Mouse (Mus musculus) MEL (cell line): Measurements from ENCODE around the gene Sult4a1. TPM values are rescaled to one million over a fixed set of nuclear protein-coding genes. Genes with fewer than 3 reads are reported as not detected.

Experiments
- DNase-seq: peaks from one replicate; pipeline ENCODE4 v3.0.0; 2011; ENCODE audit warnings: low read depth, low spot score
- H3K27ac ChIP-seq: 2 replicates; pipeline ENCODE4 v1.5.1; 2012; ENCODE audit warnings: low read depth, mild to moderate bottlenecking, control low read depth, low read length, moderate library complexity; ENCODE audit not compliant: control insufficient read depth
- H3K27me3 ChIP-seq, 2 experiments: fragments of 150-350 bp in 1 of 2; sonication (generic) in 1 of 2; 2 replicates each; pipeline ENCODE4 v1.6.1; 2012; ENCODE audit warnings: low read length in 2 of 2, mild to moderate bottlenecking in 2 of 2, improper control_type of control experiment in 1 of 2, moderate library complexity in 1 of 2; ENCODE audit not compliant: insufficient read depth in 2 of 2, control insufficient read depth in 1 of 2
- H3K36me3 ChIP-seq, 2 experiments: 2 replicates each; pipeline ENCODE4 v1.6.1; 2012 to 2014; ENCODE audit warnings: low read length in 2 of 2, improper control_type of control experiment in 1 of 2, inconsistent platforms in 1 of 2, mild to moderate bottlenecking in 1 of 2; ENCODE audit not compliant: insufficient read depth in 2 of 2, control insufficient read depth in 1 of 2
- H3K4me1 ChIP-seq, 2 experiments: fragments of 150-350 bp in 1 of 2; sonication (generic) in 1 of 2; 2 replicates each; pipeline ENCODE4 v1.6.1; 2012; ENCODE audit warnings: low read length in 2 of 2, improper control_type of control experiment in 1 of 2, mild to moderate bottlenecking in 1 of 2; ENCODE audit not compliant: insufficient read depth in 2 of 2, control insufficient read depth in 1 of 2
- H3K4me3 ChIP-seq, 2 experiments: fragments of 150-350 bp in 1 of 2; sonication (generic) in 1 of 2; 2 replicates each; pipeline ENCODE4 v1.5.1; 2012; ENCODE audit warnings: low read depth in 2 of 2, low read length in 2 of 2, mild to moderate bottlenecking in 2 of 2, moderate library complexity in 2 of 2, control low read depth in 1 of 2, improper control_type of control experiment in 1 of 2; ENCODE audit not compliant: control insufficient read depth in 1 of 2, insufficient read depth in 1 of 2
- H3K79me2 ChIP-seq: 2 replicates; pipeline ENCODE4 v1.6.1; 2012; ENCODE audit warnings: mild to moderate bottlenecking, low read length, moderate library complexity; ENCODE audit not compliant: control insufficient read depth, poor library complexity, insufficient read depth
- H3K9ac ChIP-seq: 2 replicates; pipeline ENCODE4 v1.6.1; 2012; ENCODE audit warnings: low read depth, mild to moderate bottlenecking, control low read depth, low read length, moderate library complexity; ENCODE audit not compliant: control insufficient read depth, poor library complexity, severe bottlenecking
- H3K9me3 ChIP-seq: fragments of 150-350 bp; sonication (generic); replicated peaks from 2 replicates; pipeline ENCODE4 v1.6.1; 2012; ENCODE audit warnings: mild to moderate bottlenecking, low read length, improper control_type of control experiment, moderate library complexity; ENCODE audit not compliant: insufficient read depth
- BHLHE40 ChIP-seq: IDR thresholded peaks from 2 replicates; pipeline ENCODE4 v1.6.1; 2012; ENCODE audit warnings: low read depth, mild to moderate bottlenecking, inconsistent platforms, low read length, improper control_type of control experiment, borderline replicate concordance
- CHD2 ChIP-seq: IDR thresholded peaks from 2 replicates; pipeline ENCODE4 v1.6.1; 2011; ENCODE audit warnings: low read length, improper control_type of control experiment
- EP300 ChIP-seq, 2 experiments: IDR thresholded peaks; 2 replicates each; pipeline ENCODE4 v1.6.1; 2011; ENCODE audit warnings: improper control_type of control experiment in 2 of 2, low read length in 2 of 2, low read depth in 1 of 2, mild to moderate bottlenecking in 1 of 2
- ETS1 ChIP-seq: IDR thresholded peaks from 2 replicates; pipeline ENCODE4 v1.6.1; 2012; ENCODE audit warnings: low read depth, mild to moderate bottlenecking, inconsistent platforms, low read length, improper control_type of control experiment, moderate library complexity
- GATA1 ChIP-seq: IDR thresholded peaks from 2 replicates; pipeline ENCODE4 v1.6.1; 2011; ENCODE audit warnings: low read depth, low read length, improper control_type of control experiment
- HCFC1 ChIP-seq: IDR thresholded peaks from 2 replicates; pipeline ENCODE4 v1.6.1; 2012; ENCODE audit warnings: low read depth, mild to moderate bottlenecking, inconsistent platforms, low read length, improper control_type of control experiment, moderate library complexity
- MEF2A ChIP-seq: IDR thresholded peaks from 2 replicates; pipeline ENCODE4 v1.6.1; 2014; ENCODE audit warnings: low read depth, mild to moderate bottlenecking, inconsistent platforms, low read length, improper control_type of control experiment; ENCODE audit not compliant: poor library complexity, insufficient replicate concordance, severe bottlenecking; ENCODE audit errors: extremely low read depth
- MXI1 ChIP-seq: IDR thresholded peaks from 2 replicates; pipeline ENCODE4 v1.6.1; 2011; ENCODE audit warnings: mild to moderate bottlenecking, low read depth, low read length, improper control_type of control experiment
- POLR2AphosphoS2 ChIP-seq: IDR thresholded peaks from 2 replicates; pipeline ENCODE4 v1.6.1; 2011; ENCODE audit warnings: low read length, improper control_type of control experiment
- RAD21 ChIP-seq: IDR thresholded peaks from 2 replicates; pipeline ENCODE4 v1.6.1; 2011; ENCODE audit warnings: mild to moderate bottlenecking, low read depth, low read length, improper control_type of control experiment
- RCOR1 ChIP-seq: IDR thresholded peaks from 2 replicates; pipeline ENCODE4 v1.6.1; 2012; ENCODE audit warnings: low read depth, mild to moderate bottlenecking, inconsistent platforms, low read length, improper control_type of control experiment
- SMC3 ChIP-seq: IDR thresholded peaks from 2 replicates; pipeline ENCODE4 v1.6.1; 2011; ENCODE audit warnings: low read depth, low read length, improper control_type of control experiment
- UBTF ChIP-seq: IDR thresholded peaks from 2 replicates; pipeline ENCODE4 v1.6.1; 2012; ENCODE audit warnings: low read depth, mild to moderate bottlenecking, inconsistent platforms, low read length, improper control_type of control experiment, moderate library complexity, borderline replicate concordance; ENCODE audit not compliant: insufficient read depth
- ZMIZ1 ChIP-seq: IDR thresholded peaks from 2 replicates; pipeline ENCODE4 v1.6.1; 2012; ENCODE audit warnings: low read depth, mild to moderate bottlenecking, inconsistent platforms, low read length, improper control_type of control experiment, moderate library complexity
- polyA plus RNA-seq, 2 experiments: library from polyadenylated mRNA; stranded (reverse) in 1 of 2; unstranded in 1 of 2; fragments of >175 nt in 1 of 2; fragments of >200 nt in 1 of 2; gene quantifications; 2 replicates each; pipeline versions ENCODE4 v1.2.1 to v1.2.4; 2012; ENCODE audit warnings: low replicate concordance in 2 of 2, low read depth in 1 of 2; ENCODE audit not compliant: insufficient read length in 2 of 2, insufficient read depth in 1 of 2, missing spikeins in 1 of 2
- total RNA-seq: library from RNA; depleted of rRNA; stranded (reverse); fragments of 300-350 nt; gene quantifications from 2 replicates; pipeline ENCODE4 v1.2.3, GENCODE M21; 2012; rRNA removed

Sult4a1 gene
- total and polyA plus RNA-seq, 3 experiments: not detected

- Histone ChIP-seq H3K79me2 (no peaks in the 10 kb centered on the region), H3K9ac (no peak overlapping the region), H3K27ac (no peak overlapping the region), H3K27me3 (no peaks in the 10 kb centered on the region), H3K36me3 (no peaks in the 10 kb centered on the region), H3K4me1 (no peaks in the 10 kb centered on the region), H3K9me3 (no peaks in the 10 kb centered on the region)
- no peak for DNase-seq
- TF ChIP-seq SMC3: no peak
- TF ChIP-seq GATA1: no peak
- no peak for TF ChIP-seq CHD2
- TF ChIP-seq ZMIZ1: no peak
- TF ChIP-seq MXI1: no peak
- no peak for TF ChIP-seq RCOR1
- TF ChIP-seq, all 39 proteins: peak for 0
- no peak overlapping the region for H3K4me3 ChIP-seq
These were observed 60.0 kb downstream of the Sult4a1 start for GRCm38 (mm10) chr15:84045562-84045961.

- no peak for TF ChIP-seq HCFC1
- TF ChIP-seq UBTF: no peak
- no peak for TF ChIP-seq SMC3
- no peak for TF ChIP-seq MXI1
- no peak for TF ChIP-seq ETS1
- no peak for TF ChIP-seq EP300 (IDR thresholded peaks at IDR 0.05; ENCODE audit: low read depth in 1 of 2, low read length in 2 of 2)
- no peak for TF ChIP-seq BHLHE40
- TF ChIP-seq RAD21: no peak
- no peak for TF ChIP-seq MEF2A
- TF ChIP-seq ZMIZ1: no peak
- TF ChIP-seq POLR2AphosphoS2: no peak
- Histone ChIP-seq H3K9ac (no peak overlapping the region), H3K4me1 (no peaks in the 10 kb centered on the region), H3K79me2 (no peaks in the 10 kb centered on the region), H3K27ac (no peak overlapping the region), H3K4me3 (no peak overlapping the region), H3K27me3 (no peaks in the 10 kb centered on the region), H3K9me3 (no peaks in the 10 kb centered on the region), H3K36me3 (no peaks in the 10 kb centered on the region)
- DNase-seq: no peak
These were observed 68.5 kb downstream of the Sult4a1 start for GRCm38 (mm10) chr15:84037067-84037466.

Other genes with a start within 250 kb of the Sult4a1 start
- gene Efcab6, start 40.4 kb downstream of the Sult4a1 start, total RNA-seq: not detected in 2 replicates
- not detected for gene Efcab6, start 40.4 kb downstream of the Sult4a1 start, polyA plus RNA-seq
- gene Pnpla5, start 17.4 kb upstream of the Sult4a1 start, total RNA-seq: not detected in 2 replicates
- gene Pnpla5, start 17.4 kb upstream of the Sult4a1 start, polyA plus RNA-seq: not detected
- not detected in 2 replicates for gene Pnpla3, start 62.1 kb upstream of the Sult4a1 start, total RNA-seq
- not detected for gene Pnpla3, start 62.1 kb upstream of the Sult4a1 start, polyA plus RNA-seq
- gene Samm50, start 86.5 kb upstream of the Sult4a1 start, total RNA-seq: 62.4 and 65.7 TPM in 2 replicates
- gene Samm50, start 86.5 kb upstream of the Sult4a1 start, polyA plus RNA-seq: 100 to 1,000 TPM in 1 of 2 experiments, not detected in 1; 190 TPM
- gene Parvb, start 126.3 kb upstream of the Sult4a1 start, total RNA-seq: 4.8 and 6.3 TPM in 2 replicates
- gene Parvb, start 126.3 kb upstream of the Sult4a1 start, polyA plus RNA-seq: 10 to 100 TPM in 1 of 2 experiments, not detected in 1; 58.0 TPM
- 58.8 and 67.5 TPM in 2 replicates for gene Parvg, start 218.3 kb upstream of the Sult4a1 start, total RNA-seq
- 100 to 1,000 TPM in 1 of 2 experiments, not detected in 1; 142 TPM for gene Parvg, start 218.3 kb upstream of the Sult4a1 start, polyA plus RNA-seq